Mouse (Mus musculus) embryonic facial prominence, embryonic 14.5 days (tissue): ENCODE data around the gene Gucd1. TPM values are rescaled to one million over a fixed set of nuclear protein-coding genes. Genes with fewer than 3 reads are reported as not detected.

ENCODE experiments used
- ATAC-seq: fragments of 200-750 bp; cut with Nextera tagmentation; 2 replicates; pipeline ENCODE4 v1.8.0; 2017; ENCODE audit warnings: low read depth, moderate number of reproducible peaks, moderate TSS enrichment
- DNase-seq: peaks from one replicate; pipeline ENCODE4 v3.0.0-alpha.2; 2015; ENCODE audit warnings: low spot score
- H3K27ac ChIP-seq: fragments of 300-500 bp; sonication (generic); replicated peaks from 2 replicates; pipeline ENCODE4 v1.5.1; 2014; ENCODE audit warnings: low read depth, mild to moderate bottlenecking, low read length, moderate library complexity
- H3K27me3 ChIP-seq: fragments of 300-500 bp; sonication (generic); replicated peaks from 2 replicates; pipeline ENCODE4 v1.6.1; 2014; ENCODE audit warnings: low read length; ENCODE audit not compliant: control insufficient read depth, insufficient read depth
- H3K36me3 ChIP-seq: fragments of 300-500 bp; sonication (generic); 2 replicates; pipeline ENCODE4 v1.6.1; 2014; ENCODE audit warnings: low read length, mixed read lengths; ENCODE audit not compliant: control insufficient read depth, insufficient read depth
- H3K4me1 ChIP-seq: fragments of 300-500 bp; sonication (generic); 2 replicates; pipeline ENCODE4 v1.6.1; 2014; ENCODE audit warnings: antibody characterized with exemption, low read length; ENCODE audit not compliant: control insufficient read depth, insufficient read depth
- H3K4me2 ChIP-seq: fragments of 300-500 bp; sonication (generic); 2 replicates; pipeline ENCODE4 v1.6.1; 2014; ENCODE audit warnings: low read depth, mild to moderate bottlenecking, low read length, moderate library complexity, mixed read lengths
- H3K4me3 ChIP-seq: fragments of 300-500 bp; sonication (generic); 2 replicates; pipeline ENCODE4 v1.5.1; 2014; ENCODE audit warnings: low read depth, mild to moderate bottlenecking, low read length
- H3K9ac ChIP-seq: fragments of 300-500 bp; sonication (generic); 2 replicates; pipeline ENCODE4 v1.6.1; 2014; ENCODE audit warnings: low read depth, mild to moderate bottlenecking, low read length, moderate library complexity, mixed read lengths
- H3K9me3 ChIP-seq: fragments of 300-500 bp; sonication (generic); 2 replicates; pipeline ENCODE4 v1.6.1; 2016; ENCODE audit warnings: low read length; ENCODE audit not compliant: control insufficient read depth
- WGBS: fragments of 180-500 bp; shearing (Covaris S2); extraction: QIAGEN DNeasy Blood & Tissue Kit; methylation state at CpG from one replicate; pipeline ENCODE4 v1.1.7; 2014; 5-methylcytosine and 5-hydroxymethylcytosine counted together
- polyA plus RNA-seq: library from polyadenylated mRNA; unstranded; fragments of >200 nt; fragmentation: Nextera tagmentation; extraction: Ambion mirVana; gene quantifications from 2 replicates; pipeline ENCODE4 v1.2.1, GENCODE M21; 2014

Gene Gucd1
- polyA plus RNA-seq, 1 experiment from 2014 or later = 32.9 TPM

DNA sequence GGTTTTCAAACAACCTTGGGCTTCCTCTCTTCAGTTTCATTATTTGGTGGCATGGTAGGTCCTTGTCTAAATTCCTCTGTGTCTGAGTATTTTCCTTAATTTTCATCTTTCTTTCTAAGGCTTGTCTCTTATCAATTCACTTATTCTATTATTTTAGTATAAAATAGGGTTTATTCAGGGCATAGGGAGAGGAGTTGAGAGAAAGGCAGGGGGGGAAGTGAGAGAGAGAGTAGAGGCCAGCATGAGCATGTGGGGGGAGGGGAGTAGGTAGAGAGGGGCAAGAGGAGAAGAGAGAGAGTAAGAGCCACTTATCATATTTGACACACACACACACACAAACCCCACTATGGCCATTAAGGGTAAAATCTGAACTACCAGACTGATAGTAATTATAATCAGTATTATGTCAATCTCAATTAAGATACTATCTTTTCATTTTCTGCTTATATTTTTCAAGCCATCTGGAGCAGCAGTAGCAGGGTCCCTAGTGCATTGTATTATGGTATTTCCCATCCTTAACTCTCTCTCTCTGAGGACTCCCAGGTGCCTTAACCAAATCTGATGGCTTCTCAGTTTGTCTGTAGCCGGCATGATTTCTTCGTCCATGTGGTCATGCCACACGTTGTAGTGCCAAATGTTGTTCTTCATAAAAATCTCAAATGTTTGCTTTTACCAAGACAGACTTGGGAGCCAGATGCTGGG is 26.4 kb downstream of the Gucd1 start:
- Histone ChIP-seq H3K27ac (no peak overlapping the region), H3K4me1 (no peaks in the 10 kb centered on the region), H3K9me3 (no peaks in the 10 kb centered on the region), H3K4me2 (no peak overlapping the region), H3K36me3 (no peaks in the 10 kb centered on the region), H3K9ac (no peak overlapping the region), H3K27me3 (no peaks in the 10 kb centered on the region), H3K4me3 (no peak overlapping the region)
- DNase-seq (no peak), ATAC-seq (no peak)
- WGBS = 79% methylated on average over 3 of the region's 3 CpGs

DNA sequence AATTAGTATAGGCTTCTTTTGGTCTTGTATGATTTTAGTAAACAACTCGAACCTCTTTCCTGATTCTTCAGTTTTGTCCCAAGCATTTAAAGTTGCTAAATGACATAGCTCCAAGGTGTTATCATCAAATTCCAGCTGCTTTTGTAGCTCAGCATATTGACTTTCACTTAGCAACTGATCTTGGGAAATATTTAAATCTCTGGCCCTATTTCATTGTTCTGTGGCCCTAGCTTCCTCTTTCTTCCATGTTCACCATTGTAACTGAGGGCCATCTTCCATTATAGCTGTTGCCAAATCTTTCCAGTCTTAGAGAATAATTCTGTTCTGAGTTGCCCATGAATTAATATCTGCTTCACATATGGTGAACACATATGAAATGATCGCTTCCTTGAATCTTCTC is 27.0 kb downstream of the Gucd1 start:
- H3K36me3 ChIP-seq = no peaks in the 10 kb centered on the region
- WGBS = 74% methylated on average over 2 of the region's 2 CpGs
- H3K4me1 ChIP-seq = no peaks in the 10 kb centered on the region
- no peaks in the 10 kb centered on the region for H3K27me3 ChIP-seq
- ATAC-seq = no peak
- H3K9ac ChIP-seq = no peak overlapping the region
- no peak overlapping the region for H3K27ac ChIP-seq
- no peak overlapping the region for H3K4me3 ChIP-seq
- no peak for DNase-seq
- H3K4me2 ChIP-seq = no peak overlapping the region
- no peaks in the 10 kb centered on the region for H3K9me3 ChIP-seq

DNA sequence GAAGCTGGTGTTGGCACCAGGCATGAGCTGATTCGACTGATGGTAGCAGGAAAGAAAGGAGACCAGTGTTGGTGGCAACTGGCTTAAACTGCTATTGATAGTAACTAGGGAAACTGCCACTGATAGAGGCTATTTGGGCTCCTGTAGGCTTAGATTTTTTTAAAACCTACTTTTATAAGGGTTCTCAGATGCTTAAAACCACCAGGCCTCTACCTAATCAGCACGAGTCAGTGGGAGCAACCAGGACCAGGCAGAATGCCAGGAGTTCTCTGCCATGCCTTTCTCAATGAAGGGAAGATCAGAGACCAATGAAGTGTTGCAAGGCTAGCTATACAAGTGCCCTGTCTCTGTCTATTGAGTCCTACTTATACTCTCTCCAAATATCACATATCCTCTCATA is 28.2 kb downstream of the Gucd1 start:
- no peak overlapping the region for H3K9ac ChIP-seq
- H3K4me1 ChIP-seq = no peaks in the 10 kb centered on the region
- ATAC-seq (no peak), DNase-seq (no peak)
- 74% methylated on average over 2 of the region's 2 CpGs for WGBS
- no peak overlapping the region for H3K27ac ChIP-seq
- H3K4me2 ChIP-seq = no peak overlapping the region
- no peaks in the 10 kb centered on the region for H3K27me3 ChIP-seq
- H3K9me3 ChIP-seq = no peaks in the 10 kb centered on the region
- H3K4me3 ChIP-seq = no peak overlapping the region
- no peaks in the 10 kb centered on the region for H3K36me3 ChIP-seq

DNA sequence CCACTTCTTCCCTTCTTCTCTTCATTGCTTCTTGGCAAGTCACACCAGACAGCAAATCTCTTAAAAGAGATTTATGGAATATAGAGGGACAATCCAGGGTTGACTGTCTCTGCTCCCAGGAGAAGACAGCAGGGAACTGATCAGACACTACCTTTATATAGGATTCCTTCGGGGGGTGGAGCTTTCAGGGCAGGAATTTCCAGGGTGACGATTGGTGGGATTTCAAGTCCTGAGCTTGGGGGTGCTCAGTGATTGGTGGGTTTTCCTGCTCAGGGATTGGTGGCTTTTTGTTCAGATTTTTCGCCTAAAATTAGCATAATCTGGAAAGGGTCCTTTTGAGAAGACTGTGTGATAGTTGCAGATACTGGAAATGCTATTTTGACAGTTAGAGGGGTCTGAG is 30.6 kb downstream of the Gucd1 start:
- ATAC-seq = no peak

DNA sequence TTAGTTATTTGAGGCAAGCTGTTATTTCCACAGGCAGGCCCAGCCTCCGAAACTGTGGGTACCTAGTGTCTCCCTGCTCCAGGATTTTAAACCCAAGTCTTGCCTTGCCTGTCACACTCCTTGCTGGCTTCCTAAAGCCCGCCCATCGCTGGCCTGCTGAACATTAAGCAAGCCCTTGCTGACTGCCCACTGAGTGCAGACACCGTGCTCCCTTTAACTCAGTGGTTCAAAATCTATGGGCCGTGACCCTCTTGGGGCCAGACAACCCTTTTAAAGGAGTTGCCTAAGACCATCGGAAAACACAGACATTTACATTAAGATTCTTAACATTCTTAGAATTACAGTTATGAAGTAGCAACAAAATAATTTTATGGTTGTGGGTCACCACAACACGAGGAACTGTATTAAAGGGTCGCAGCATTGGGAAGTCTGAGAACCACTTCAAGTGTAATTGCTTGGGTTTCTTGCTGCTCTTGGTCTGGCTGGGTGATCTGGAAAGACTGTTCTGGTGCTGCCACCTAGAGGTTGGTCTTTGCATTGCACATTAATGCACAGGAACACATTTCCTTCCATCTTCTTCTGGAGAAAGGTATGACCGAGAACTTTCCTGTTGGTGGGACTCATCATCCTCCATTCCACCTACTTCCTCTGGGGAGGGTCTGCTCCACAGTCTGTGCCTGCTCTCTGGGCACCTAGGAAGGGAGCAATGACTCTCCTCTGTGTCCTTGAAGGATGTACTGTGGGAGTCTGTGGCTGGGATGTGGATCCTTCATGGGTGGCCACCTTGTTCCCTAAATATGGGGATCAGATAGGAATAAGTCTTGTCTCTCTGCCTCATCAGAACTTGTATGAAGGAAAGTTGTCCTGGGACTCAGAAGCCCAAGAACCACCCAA is 31.4 kb downstream of the Gucd1 start:
- H3K4me1 ChIP-seq = no peaks in the 10 kb centered on the region
- peak; percentile 67; the same call in 1 of the 2 replicates for ATAC-seq

More for the DNA sequence above, 30.6 kb downstream of the Gucd1 start:
- Histone ChIP-seq H3K9ac (no peak overlapping the region), H3K4me3 (no peak overlapping the region), H3K4me1 (no peaks in the 10 kb centered on the region), H3K4me2 (no peak overlapping the region), H3K27ac (no peak overlapping the region), H3K27me3 (no peaks in the 10 kb centered on the region), H3K36me3 (no peaks in the 10 kb centered on the region), H3K9me3 (no peaks in the 10 kb centered on the region)
- DNase-seq = no peak
- WGBS = 65% methylated on average over 3 of the region's 3 CpGs

DNA sequence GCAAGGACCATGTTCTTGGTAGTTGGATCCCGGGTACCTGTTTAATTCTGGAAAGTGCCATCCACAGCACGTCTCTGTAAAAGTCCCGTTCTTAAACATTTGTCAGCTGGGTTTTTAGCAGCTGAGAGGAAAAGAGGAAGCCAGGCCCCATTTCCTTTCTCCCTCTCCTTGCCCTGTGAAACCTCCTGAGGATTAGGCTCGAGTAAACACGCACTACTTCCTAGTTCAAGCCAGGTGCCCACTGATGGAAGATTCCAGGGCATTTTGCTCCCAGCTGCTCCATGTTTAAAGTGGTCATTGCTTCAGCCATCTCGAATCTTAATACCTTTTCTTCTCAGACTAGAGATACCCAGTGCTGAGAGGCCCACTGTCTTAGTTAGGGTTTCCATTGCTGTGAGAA is 33.0 kb downstream of the Gucd1 start:
- Histone ChIP-seq H3K9ac (no peak overlapping the region), H3K9me3 (no peaks in the 10 kb centered on the region), H3K4me2 (no peak overlapping the region), H3K36me3 (no peaks in the 10 kb centered on the region), H3K27me3 (no peaks in the 10 kb centered on the region), H3K4me1 (no peaks in the 10 kb centered on the region), H3K27ac (no peak overlapping the region), H3K4me3 (no peak overlapping the region)
- WGBS = 64% methylated on average over 6 of the region's 6 CpGs
- DNase-seq = no peak
- no peak for ATAC-seq

More for the DNA sequence above, 31.4 kb downstream of the Gucd1 start:
- peak; percentile 81 for DNase-seq
- Histone ChIP-seq H3K4me2 (no peak overlapping the region), H3K36me3 (no peaks in the 10 kb centered on the region), H3K27ac (no peak overlapping the region), H3K9ac (no peak overlapping the region), H3K4me3 (no peak overlapping the region), H3K27me3 (no peaks in the 10 kb centered on the region), H3K9me3 (no peaks in the 10 kb centered on the region)
- 57% methylated on average over 9 of the region's 9 CpGs for WGBS

DNA sequence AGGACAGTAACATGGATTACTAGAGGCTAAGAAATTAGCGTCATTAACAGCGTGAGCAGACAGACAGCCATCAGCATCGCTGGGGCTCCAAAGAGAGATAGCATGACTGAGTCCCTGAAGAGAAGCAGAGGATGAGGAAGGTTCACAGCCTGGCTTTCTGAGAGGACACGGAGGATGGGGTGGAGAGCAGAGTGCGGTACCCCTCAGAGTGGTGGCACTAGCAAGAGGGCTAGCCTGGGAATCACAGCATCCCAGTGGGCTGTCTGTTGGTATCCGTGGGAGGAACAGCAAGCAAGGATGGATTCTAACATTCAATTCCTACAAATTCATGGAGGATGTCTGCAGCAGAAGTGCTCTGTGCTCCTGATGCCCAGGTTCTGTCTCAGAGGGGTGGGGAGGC is 33.7 kb downstream of the Gucd1 start:
- Histone ChIP-seq H3K4me3 (no peak overlapping the region), H3K4me1 (no peaks in the 10 kb centered on the region), H3K27me3 (no peaks in the 10 kb centered on the region), H3K27ac (no peak overlapping the region), H3K9ac (no peak overlapping the region), H3K9me3 (no peaks in the 10 kb centered on the region), H3K4me2 (no peak overlapping the region), H3K36me3 (no peaks in the 10 kb centered on the region)
- DNase-seq (no peak), ATAC-seq (no peak)
- WGBS = 87% methylated on average over 6 of the region's 6 CpGs

DNA sequence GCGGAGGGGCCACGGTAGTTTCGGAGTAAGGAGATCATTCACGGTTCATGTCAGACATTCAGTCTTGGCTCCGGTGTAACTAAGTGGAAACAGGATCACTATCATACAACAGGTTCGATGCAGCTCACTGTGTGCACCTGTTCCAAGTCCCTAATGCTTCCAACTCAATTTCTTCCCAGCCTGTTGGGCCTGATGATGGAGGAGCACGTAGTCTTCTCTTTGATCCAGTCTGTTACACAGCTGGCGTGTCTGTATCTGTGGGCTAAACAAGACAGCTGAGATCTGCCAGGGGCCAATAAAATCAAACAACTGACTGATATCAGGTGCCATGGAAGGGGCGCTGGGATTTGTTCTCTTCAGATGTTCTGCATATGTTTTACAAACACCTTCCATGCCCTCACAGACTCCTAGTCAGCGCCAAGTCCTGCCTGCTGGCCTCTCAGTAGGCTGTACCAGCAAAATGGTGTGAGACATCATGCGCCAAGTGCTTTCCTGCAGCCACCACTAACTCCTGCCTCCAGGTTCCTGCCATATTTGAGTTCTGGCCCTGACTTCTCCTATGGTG is 34.8 kb downstream of the Gucd1 start:
- WGBS = 74% methylated on average over 11 of the region's 11 CpGs
- Histone ChIP-seq H3K36me3 (no peaks in the 10 kb centered on the region), H3K9me3 (no peaks in the 10 kb centered on the region), H3K27me3 (no peaks in the 10 kb centered on the region), H3K9ac (no peak overlapping the region), H3K4me3 (no peak overlapping the region), H3K4me1 (no peaks in the 10 kb centered on the region), H3K27ac (no peak overlapping the region), H3K4me2 (no peak overlapping the region)
- peak; percentile 12 for DNase-seq
- ATAC-seq = no peak
